Mouse (Mus musculus) forebrain, embryonic 16.5 days (tissue): ENCODE data around the gene Gm20388. TPM values are rescaled to one million over a fixed set of nuclear protein-coding genes. Genes with fewer than 3 reads are reported as not detected.

ENCODE experiments used
- ATAC-seq: fragments of 200-750 bp; cut with Nextera tagmentation; 2 replicates; pipeline ENCODE4 v1.8.0; 2017; ENCODE audit warnings: mild to moderate bottlenecking, moderate library complexity
- H3K27ac ChIP-seq: fragments of 300-500 bp; sonication (generic); 2 replicates; pipeline ENCODE4 v1.5.1; 2014; ENCODE audit warnings: low read length, control low read depth
- H3K27me3 ChIP-seq: fragments of 300-500 bp; sonication (generic); replicated peaks from 2 replicates; pipeline ENCODE4 v1.6.1; 2014; ENCODE audit warnings: low read length; ENCODE audit not compliant: control insufficient read depth, insufficient read depth
- H3K36me3 ChIP-seq: fragments of 300-500 bp; sonication (generic); 2 replicates; pipeline ENCODE4 v1.6.1; 2014; ENCODE audit not compliant: control insufficient read depth, insufficient read depth
- H3K4me1 ChIP-seq: fragments of 300-500 bp; sonication (generic); replicated peaks from 2 replicates; pipeline ENCODE4 v1.6.1; 2014; ENCODE audit warnings: low read length; ENCODE audit not compliant: control insufficient read depth, insufficient read depth
- H3K4me2 ChIP-seq: fragments of 300-500 bp; sonication (generic); 2 replicates; pipeline ENCODE4 v1.6.1; 2014; ENCODE audit warnings: mild to moderate bottlenecking, low read length, control low read depth
- H3K4me3 ChIP-seq: fragments of 300-500 bp; sonication (generic); replicated peaks from 2 replicates; pipeline ENCODE4 v1.5.1; 2014; ENCODE audit warnings: mild to moderate bottlenecking, low read length, control low read depth
- H3K9ac ChIP-seq: fragments of 300-500 bp; sonication (generic); replicated peaks from 2 replicates; pipeline ENCODE4 v1.6.1; 2014; ENCODE audit warnings: low read depth, low read length, control low read depth
- H3K9me3 ChIP-seq: fragments of 300-500 bp; sonication (generic); 2 replicates; pipeline ENCODE4 v1.6.1; 2016; ENCODE audit warnings: low read length; ENCODE audit not compliant: control insufficient read depth
- WGBS: fragments of 180-500 bp; shearing (Covaris S2); extraction: QIAGEN DNeasy Blood & Tissue Kit; methylation state at CpG from one replicate; pipeline ENCODE4 v1.1.7; 2014; 5-methylcytosine and 5-hydroxymethylcytosine counted together
- polyA plus RNA-seq: library from polyadenylated mRNA; unstranded; fragments of >200 nt; fragmentation: Nextera tagmentation; extraction: Ambion mirVana; gene quantifications from 2 replicates; pipeline ENCODE4 v1.2.1, GENCODE M21; 2015

Gene Gm20388
- polyA plus RNA-seq, 1 experiment from 2014 or later: 4.7 TPM

DNA sequence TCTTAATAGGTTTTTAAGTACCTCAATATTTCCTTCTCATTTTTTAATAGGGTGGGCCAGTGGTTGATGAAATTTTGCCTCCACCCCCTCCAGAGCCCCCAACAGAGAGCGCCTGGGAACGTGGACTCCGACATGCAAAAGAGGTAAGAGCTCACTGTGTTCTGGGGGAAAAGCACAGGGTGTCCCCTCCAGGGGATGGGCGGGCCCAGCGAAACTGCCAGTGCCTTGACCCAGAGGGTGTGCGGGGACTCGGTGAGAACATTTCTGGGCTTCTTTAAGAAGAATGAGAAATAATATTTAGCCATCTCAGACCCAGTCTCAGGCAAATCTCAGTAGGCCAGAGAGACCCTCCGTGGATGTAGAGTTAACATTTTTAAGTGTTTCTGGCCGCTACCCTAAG, 2487.5 kb downstream of the Gm20388 start:
- no peak overlapping the region for H3K4me3 ChIP-seq
- no peaks in the 10 kb centered on the region for H3K4me1 ChIP-seq
- H3K27ac ChIP-seq: no peak overlapping the region
- H3K27me3 ChIP-seq: no peaks in the 10 kb centered on the region
- H3K9ac ChIP-seq: no peak overlapping the region
- H3K9me3 ChIP-seq: no peaks in the 10 kb centered on the region
- 95% methylated on average over 9 of the region's 9 CpGs for WGBS
- peaks cover 31% of the 10 kb centered on the region for H3K36me3 ChIP-seq
- no peak for ATAC-seq
- no peak overlapping the region for H3K4me2 ChIP-seq

DNA sequence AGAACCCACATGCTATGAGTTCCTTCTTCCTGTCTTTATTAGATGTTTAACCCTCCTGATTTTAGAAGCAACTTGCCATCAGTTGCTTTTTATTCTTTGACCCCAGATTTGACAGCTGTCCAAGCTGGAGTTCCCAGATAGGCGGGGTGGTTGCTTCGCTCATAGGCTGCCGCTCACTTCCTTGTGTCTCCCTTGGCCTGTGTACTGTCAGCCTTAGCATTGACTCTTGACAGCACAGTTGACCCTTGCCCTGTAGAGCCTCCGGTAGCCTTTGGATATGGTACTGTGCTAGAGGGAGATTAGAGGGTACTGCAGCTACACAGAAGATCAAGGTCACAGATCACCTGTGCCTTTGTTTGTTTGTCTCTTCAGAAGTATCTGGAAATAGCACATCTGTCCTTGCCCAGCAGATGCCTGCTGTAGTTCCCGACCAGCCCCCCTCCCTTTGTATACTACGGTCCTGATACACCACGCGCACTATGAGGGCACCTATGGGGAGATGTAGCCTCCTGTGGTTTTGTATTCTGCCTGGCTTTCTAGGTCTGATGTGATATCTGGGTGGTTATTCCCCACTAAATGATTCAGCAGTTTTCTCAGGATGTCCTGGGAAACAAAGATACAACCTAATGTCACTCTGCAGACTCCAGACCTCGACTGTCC, 2494.6 kb downstream of the Gm20388 start:
- WGBS: 92% methylated on average over 9 of the region's 9 CpGs
- no peak for ATAC-seq

GRCm38 (mm10) chr8:122407678-122408077, 2497.0 kb downstream of the Gm20388 start:
- ATAC-seq: no peak
- H3K27ac ChIP-seq: no peak overlapping the region

More for the DNA sequence above, 2494.6 kb downstream of the Gm20388 start:
- Histone ChIP-seq H3K4me2 (no peak overlapping the region), H3K4me3 (no peak overlapping the region), H3K27ac (no peak overlapping the region), H3K36me3 (peaks cover 62% of the 10 kb centered on the region), H3K9me3 (no peaks in the 10 kb centered on the region), H3K27me3 (no peaks in the 10 kb centered on the region), H3K9ac (no peak overlapping the region), H3K4me1 (no peaks in the 10 kb centered on the region)

DNA sequence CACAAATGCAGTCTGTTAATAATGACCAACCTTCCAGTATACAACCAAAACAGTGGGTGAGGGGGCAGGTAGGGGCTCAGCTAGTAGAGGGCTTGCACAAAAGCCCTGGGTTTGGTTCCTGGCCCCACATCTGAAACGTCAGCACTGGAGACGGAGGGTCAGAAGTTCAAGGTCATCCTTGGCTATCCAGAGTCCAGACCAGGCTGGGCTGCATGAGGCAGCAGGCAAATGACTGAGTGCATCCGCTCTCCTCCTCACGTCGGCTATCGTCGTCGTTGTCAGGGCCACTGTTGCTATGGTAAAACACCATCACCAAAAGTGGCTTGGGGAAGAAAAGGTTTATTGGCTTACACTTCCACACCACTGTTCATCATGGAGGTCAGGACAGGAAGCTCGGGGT, 2503.7 kb downstream of the Gm20388 start:
- Histone ChIP-seq H3K4me1 (no peaks in the 10 kb centered on the region), H3K9ac (no peak overlapping the region), H3K27me3 (no peaks in the 10 kb centered on the region), H3K9me3 (no peaks in the 10 kb centered on the region), H3K27ac (no peak overlapping the region), H3K4me2 (no peak overlapping the region), H3K4me3 (no peak overlapping the region), H3K36me3 (peaks cover 59% of the 10 kb centered on the region)
- WGBS: 87% methylated on average over 9 of the region's 9 CpGs
- ATAC-seq: no peak

More at GRCm38 (mm10) chr8:122407678-122408077, 2497.0 kb downstream of the Gm20388 start:
- no peaks in the 10 kb centered on the region for H3K4me1 ChIP-seq
- no peaks in the 10 kb centered on the region for H3K27me3 ChIP-seq
- 94% methylated on average over 7 of the region's 7 CpGs for WGBS
- no peak overlapping the region for H3K4me2 ChIP-seq
- no peak overlapping the region for H3K4me3 ChIP-seq
- H3K9me3 ChIP-seq: no peaks in the 10 kb centered on the region
- no peak overlapping the region for H3K9ac ChIP-seq
- peaks cover 62% of the 10 kb centered on the region for H3K36me3 ChIP-seq

DNA sequence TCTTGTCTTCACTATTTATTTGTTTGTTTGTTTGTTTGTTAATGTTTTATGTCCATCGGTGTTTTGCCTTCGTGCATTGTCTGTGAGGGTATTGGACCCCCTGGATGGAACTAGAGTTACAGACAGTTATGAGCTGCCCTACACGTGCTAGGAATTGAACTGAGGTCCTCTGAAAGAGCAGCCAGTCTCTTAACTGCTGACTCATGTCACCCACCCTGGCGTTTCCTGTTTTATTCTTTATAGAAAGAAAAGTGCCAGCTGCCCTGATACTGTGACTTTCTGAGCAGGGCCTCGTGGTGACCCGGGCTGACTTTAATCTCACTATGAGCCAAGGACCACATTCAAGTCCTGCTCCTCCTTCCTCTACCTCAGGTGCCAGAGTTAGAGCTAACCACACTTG, 2504.9 kb downstream of the Gm20388 start:
- H3K4me2 ChIP-seq: no peak overlapping the region
- H3K27me3 ChIP-seq: no peaks in the 10 kb centered on the region
- 95% methylated on average over 6 of the region's 6 CpGs for WGBS
- no peak overlapping the region for H3K27ac ChIP-seq
- ATAC-seq: no peak
- H3K36me3 ChIP-seq: peaks cover 47% of the 10 kb centered on the region
- no peaks in the 10 kb centered on the region for H3K9me3 ChIP-seq
- no peaks in the 10 kb centered on the region for H3K4me1 ChIP-seq
- H3K4me3 ChIP-seq: no peak overlapping the region
- no peak overlapping the region for H3K9ac ChIP-seq

DNA sequence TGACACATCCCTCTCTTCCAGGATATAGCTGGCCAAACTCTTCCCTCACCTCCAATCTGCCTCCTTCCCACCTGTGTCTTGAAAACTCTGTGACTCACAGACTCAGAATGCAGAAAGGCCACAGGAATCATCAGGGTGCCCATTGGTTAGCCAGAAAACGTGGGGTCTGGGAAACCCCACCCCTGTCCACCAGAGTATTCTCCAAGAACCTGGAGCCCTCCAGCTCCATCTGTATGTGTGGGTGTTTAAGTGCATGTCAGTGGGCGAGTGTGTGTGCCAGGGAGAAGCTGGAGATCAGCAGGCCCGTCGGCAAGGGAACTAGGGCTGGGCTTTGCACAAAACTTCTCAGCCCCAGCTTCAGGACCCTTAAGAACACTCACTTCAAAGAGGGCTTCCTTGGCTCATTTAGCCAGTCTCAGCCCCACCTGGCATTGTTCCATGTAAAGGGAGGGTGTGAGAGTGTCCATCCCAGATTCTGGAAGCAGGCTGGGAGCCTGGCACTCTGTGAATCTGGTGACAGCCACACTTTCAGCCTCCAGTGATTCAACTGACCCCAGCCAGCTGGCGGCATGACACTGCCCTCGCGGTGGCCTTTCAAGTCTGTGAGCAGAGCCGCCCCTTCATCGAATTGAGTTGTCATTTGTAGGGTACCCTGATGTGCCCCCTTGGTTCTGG, 2509.4 kb downstream of the Gm20388 start:
- no peak overlapping the region for H3K9ac ChIP-seq
- H3K27ac ChIP-seq: no peak overlapping the region
- H3K9me3 ChIP-seq: no peaks in the 10 kb centered on the region
- no peak overlapping the region for H3K4me3 ChIP-seq
- H3K4me2 ChIP-seq: no peak overlapping the region
- peaks cover 16% of the 10 kb centered on the region; the same call in 1 of the 2 replicates for H3K36me3 ChIP-seq
- ATAC-seq: no peak
- H3K4me1 ChIP-seq: no peaks in the 10 kb centered on the region
- H3K27me3 ChIP-seq: no peaks in the 10 kb centered on the region
- 58% methylated on average over 9 of the region's 9 CpGs for WGBS

DNA sequence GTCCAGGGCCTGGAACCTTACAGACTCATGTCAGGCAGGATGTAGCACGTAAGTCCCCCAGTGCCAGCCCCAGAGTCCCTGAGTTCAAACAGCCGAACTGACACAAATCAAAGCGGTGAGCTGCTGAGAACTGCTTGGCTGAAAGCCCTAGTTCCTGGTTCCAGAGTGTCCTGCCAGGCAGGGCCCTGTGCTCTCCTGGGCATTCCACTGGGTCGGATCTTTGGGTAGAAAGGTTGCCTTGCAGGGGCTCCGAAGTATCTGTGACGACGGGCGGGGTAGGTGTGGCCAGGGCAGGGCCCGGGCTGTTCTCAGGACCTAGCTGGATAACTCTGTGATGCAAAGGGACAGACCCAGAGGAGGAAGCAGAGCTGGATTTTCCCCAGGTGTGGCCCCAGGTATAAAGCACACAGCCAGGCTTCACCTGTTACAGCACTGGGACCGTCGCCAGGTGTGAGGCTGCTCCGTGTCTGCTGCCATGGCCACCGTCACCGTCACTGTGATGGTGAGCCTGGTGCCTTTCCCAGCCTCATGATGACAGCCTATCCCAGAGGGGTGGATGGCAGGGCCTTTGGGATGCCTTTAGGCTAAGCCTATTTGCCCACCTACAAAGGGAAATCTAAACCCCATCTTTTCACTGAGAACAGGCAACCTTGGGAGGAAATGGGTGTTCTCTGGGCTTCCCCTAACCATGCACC, 2510.9 kb downstream of the Gm20388 start, which contains the start of gene Il17c:
Il17c (plus strand) TSS at position 645 of the 695 bp plus-strand sequence.
- Histone ChIP-seq H3K36me3 (peaks cover 9% of the 10 kb centered on the region; the same call in 1 of the 2 replicates), H3K9ac (no peak within 1 kb of the TSS), H3K27me3 (no peaks in the 10 kb centered on the region), H3K4me3 (no peak within 1 kb of the TSS), H3K27ac (no peak within 1 kb of the TSS), H3K4me2 (no peak within 1 kb of the TSS), H3K9me3 (no peaks in the 10 kb centered on the region), H3K4me1 (no peaks in the 10 kb centered on the region)
- WGBS: 81% methylated on average over 14 of the region's 14 CpGs
- ATAC-seq: no peak

GRCm38 (mm10) chr8:122423217-122423616, 2512.6 kb downstream of the Gm20388 start:
- Histone ChIP-seq H3K4me3 (no peak overlapping the region), H3K9ac (no peak overlapping the region), H3K36me3 (peaks cover 3% of the 10 kb centered on the region; the same call in 1 of the 2 replicates), H3K27me3 (no peaks in the 10 kb centered on the region), H3K4me1 (no peaks in the 10 kb centered on the region), H3K4me2 (no peak overlapping the region), H3K9me3 (no peaks in the 10 kb centered on the region), H3K27ac (no peak overlapping the region)
- ATAC-seq: no peak
- WGBS: 87% methylated on average over 24 of the region's 24 CpGs

- H3K9ac ChIP-seq: no peak overlapping the region
- no peaks in the 10 kb centered on the region for H3K4me1 ChIP-seq
- no peaks in the 10 kb centered on the region for H3K27me3 ChIP-seq
- H3K27ac ChIP-seq: no peak overlapping the region
- 54% methylated on average over 5 of the region's 5 CpGs for WGBS
- no peaks in the 10 kb centered on the region for H3K36me3 ChIP-seq
- ATAC-seq: no peak
- H3K4me2 ChIP-seq: no peak overlapping the region
- H3K9me3 ChIP-seq: no peaks in the 10 kb centered on the region
- H3K4me3 ChIP-seq: no peak overlapping the region
Observed at GRCm38 (mm10) chr8:122423659-122424058, 2513.0 kb downstream of the Gm20388 start.
